Mouse (Mus musculus) gastrocnemius, postnatal 4 days (tissue): Measurements from ENCODE around the gene Paqr5. TPM values are rescaled to one million over a fixed set of nuclear protein-coding genes. Genes with fewer than 3 reads are reported as not detected.

ENCODE experiments used
- DNase-seq, 2 experiments: peaks; one replicate each; pipeline ENCODE4 v3.0.0; 2021 to 2022; ENCODE audit warnings: low spot score in 2 of 2, mixed read lengths in 2 of 2
- long read RNA-seq, 2 experiments: library from polyadenylated mRNA; stranded (forward); transcript quantifications; one replicate each; pipeline ENCODE4 v2.0.0; 2021
- total RNA-seq, 2 experiments: library from RNA; stranded (reverse); gene quantifications; 2 replicates each; pipeline ENCODE4 v1.2.3; 2021

The Paqr5 gene
- total RNA-seq, result under 1 TPM in 1 of 2 experiments, not detected in 1; 0.23 TPM
- long read RNA-seq, experiment 1, partial matches to known transcripts, result 0 of 2 reads
- long read RNA-seq, experiment 1, other reads (novel, unspliced or antisense), result 1 of 2 reads
- long read RNA-seq, experiment 2, result 0 reads

- DNase-seq, result peak in 1 of 2 experiments; percentile 19
Observed at GRCm38 (mm10) chr9:62026600-62026999, at the start of gene Paqr5. Gene Paqr5 (minus strand): TSS chr9:62026856.

- DNase-seq, result no peak
Observed at GRCm38 (mm10) chr9:62062234-62062633, 35.6 kb upstream of the Paqr5 start.

- DNase-seq, result no peak
Observed at GRCm38 (mm10) chr9:62060431-62060830, 33.8 kb upstream of the Paqr5 start.

GRCm38 (mm10) chr9:62059941-62060340 lies 33.3 kb upstream of the Paqr5 start:
- DNase-seq, result no peak

GRCm38 (mm10) chr9:62057881-62058506 lies 31.3 kb upstream of the Paqr5 start:
- DNase-seq, result no peak

GRCm38 (mm10) chr9:62056206-62056605 lies 29.6 kb upstream of the Paqr5 start:
- DNase-seq, result no peak

GRCm38 (mm10) chr9:62050801-62051200 lies 24.1 kb upstream of the Paqr5 start:
- no peak for DNase-seq

- DNase-seq, result no peak
Observed at GRCm38 (mm10) chr9:62049166-62049565, 22.5 kb upstream of the Paqr5 start.

- no peak for DNase-seq
Observed at GRCm38 (mm10) chr9:62042167-62042566, 15.5 kb upstream of the Paqr5 start.

- peak; percentile 73 to 89 for DNase-seq
Observed at GRCm38 (mm10) chr9:62040008-62040608, 13.5 kb upstream of the Paqr5 start.

- DNase-seq, result no peak
Observed at GRCm38 (mm10) chr9:62035806-62036205, 9.2 kb upstream of the Paqr5 start.

GRCm38 (mm10) chr9:62032206-62032605 lies 5.5 kb upstream of the Paqr5 start:
- no peak for DNase-seq

- no peak for DNase-seq
Observed at GRCm38 (mm10) chr9:62028072-62028471, 1.4 kb upstream of the Paqr5 start.

GRCm38 (mm10) chr9:62025056-62025455 lies 1.6 kb downstream of the Paqr5 start:
- no peak for DNase-seq

GRCm38 (mm10) chr9:62023879-62024278 lies 2.8 kb downstream of the Paqr5 start:
- no peak for DNase-seq

GRCm38 (mm10) chr9:62022961-62023680 lies 3.5 kb downstream of the Paqr5 start:
- no peak for DNase-seq

GRCm38 (mm10) chr9:62021583-62022120 lies 5.0 kb downstream of the Paqr5 start:
- no peak for DNase-seq

- no peak for DNase-seq
Observed at GRCm38 (mm10) chr9:62020259-62020658, 6.4 kb downstream of the Paqr5 start.

- DNase-seq, result no peak
Observed at GRCm38 (mm10) chr9:62018229-62019093, 8.2 kb downstream of the Paqr5 start.

- no peak for DNase-seq
Observed at GRCm38 (mm10) chr9:62017329-62017728, 9.3 kb downstream of the Paqr5 start.

GRCm38 (mm10) chr9:62015504-62015903 lies 11.2 kb downstream of the Paqr5 start:
- DNase-seq, result no peak
